Mouse (Mus musculus): ENCODE measurements around the gene Pus3.

DNA sequence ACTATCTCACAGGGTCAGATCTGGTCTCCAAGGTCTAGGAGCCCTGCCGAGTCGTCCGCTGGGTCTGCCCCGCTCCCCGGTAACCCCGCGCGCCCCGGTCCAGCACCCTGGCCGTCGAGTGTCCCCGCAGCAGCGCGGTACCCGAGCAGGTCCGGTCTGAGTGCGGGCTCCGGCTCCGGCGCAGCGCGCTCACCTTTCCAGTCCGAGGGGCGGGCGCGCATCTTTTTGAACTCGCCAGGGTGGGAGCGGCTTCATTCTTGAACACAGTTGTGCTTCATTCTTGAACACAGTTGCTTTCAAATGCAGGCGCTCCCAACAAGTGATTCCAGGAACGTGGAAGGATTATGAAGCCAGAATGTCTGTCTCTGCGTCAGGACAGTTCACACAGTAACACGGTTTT, 16.0 kb downstream of the Pus3 start:
- no peak for TF ChIP-seq CTCF (IDR thresholded peaks at IDR 0.05; ENCODE audit: low read depth)
- no peak for TF ChIP-seq EP300 (IDR thresholded peaks at IDR 0.05; ENCODE audit: low read depth)
